Mouse (Mus musculus) C2C12 (cell line): ENCODE data around the gene Cacna2d3.

Source experiments
- CEBPB ChIP-seq: IDR thresholded peaks from one replicate; pipeline ENCODE4 v1.6.1; 2011; ENCODE audit warnings: low read depth, mild to moderate bottlenecking, control low read depth, moderate library complexity
- CTCF ChIP-seq: IDR thresholded peaks from one replicate; pipeline ENCODE4 v1.5.1; 2011; ENCODE audit not compliant: control insufficient read depth, insufficient read depth, insufficient read length
- MAX ChIP-seq: IDR thresholded peaks from one replicate; pipeline ENCODE4 v1.6.1; 2011; ENCODE audit warnings: mild to moderate bottlenecking, control low read depth
- MYOD1 ChIP-seq: IDR thresholded peaks from one replicate; pipeline ENCODE4 v1.6.1; 2011; ENCODE audit warnings: low read depth; ENCODE audit not compliant: control insufficient read depth, insufficient read length
- MYOG ChIP-seq: IDR thresholded peaks from one replicate; pipeline ENCODE4 v1.6.1; 2011; ENCODE audit not compliant: control insufficient read depth, insufficient read length; ENCODE audit errors: extremely low read depth
- USF1 ChIP-seq: IDR thresholded peaks from one replicate; pipeline ENCODE4 v1.6.1; 2011; ENCODE audit warnings: low read depth, mild to moderate bottlenecking, control low read depth, moderate library complexity

DNA sequence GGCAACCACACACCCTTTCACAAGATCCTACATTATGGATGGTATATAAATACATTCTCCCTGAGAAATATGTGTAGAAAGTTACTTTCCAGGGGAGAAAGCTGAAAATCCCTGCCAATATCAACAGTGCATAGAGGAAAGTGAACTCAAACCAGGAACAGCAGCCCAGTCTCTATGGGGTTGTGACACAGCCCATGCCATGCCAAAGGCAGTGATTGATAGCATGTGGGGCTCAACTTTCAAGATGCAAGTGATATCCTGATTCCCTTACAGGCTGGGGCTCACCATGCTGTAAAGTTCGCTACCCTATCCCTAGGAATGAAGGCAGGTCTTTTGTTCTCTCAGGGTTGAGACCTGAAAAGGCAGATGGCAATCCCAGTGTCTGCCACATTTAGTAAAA, 229.9 kb downstream of the Cacna2d3 start:
- TF ChIP-seq CTCF, result no peak
- TF ChIP-seq MAX, result no peak
- no peak for TF ChIP-seq USF1
- TF ChIP-seq MYOG, result no peak
- no peak for TF ChIP-seq MYOD1
- TF ChIP-seq CEBPB, result no peak
